Mouse (Mus musculus) hindbrain, embryonic 13.5 days (tissue): Measurements from ENCODE around the gene Krtap5-1. TPM values are rescaled to one million over a fixed set of nuclear protein-coding genes. Genes with fewer than 3 reads are reported as not detected.
"Not testable (repeated sequence)": the region's sequence is repeated elsewhere in the genome, so short reads cannot be mapped to it uniquely, and the experiment has no call there.

ENCODE experiments used
- ATAC-seq: fragments of 200-750 bp; cut with Nextera tagmentation; 2 replicates; pipeline ENCODE4 v1.8.0; 2017; ENCODE audit warnings: moderate TSS enrichment; ENCODE audit not compliant: low FRiP score
- H3K27ac ChIP-seq: fragments of 300-500 bp; sonication (generic); 2 replicates; pipeline ENCODE4 v1.5.1; 2015; ENCODE audit warnings: inconsistent platforms, mild to moderate bottlenecking, moderate library complexity
- H3K27me3 ChIP-seq: fragments of 300-500 bp; sonication (generic); 2 replicates; pipeline ENCODE4 v1.6.1; 2015; ENCODE audit warnings: mild to moderate bottlenecking, inconsistent platforms
- H3K36me3 ChIP-seq: fragments of 300-500 bp; sonication (generic); 2 replicates; pipeline ENCODE4 v1.6.1; 2015; ENCODE audit warnings: mild to moderate bottlenecking, inconsistent platforms
- H3K4me1 ChIP-seq: fragments of 300-500 bp; sonication (generic); replicated peaks from 2 replicates; pipeline ENCODE4 v1.6.1; 2015; ENCODE audit warnings: inconsistent platforms
- H3K4me2 ChIP-seq: fragments of 300-500 bp; sonication (generic); 2 replicates; pipeline ENCODE4 v1.6.1; 2015; ENCODE audit warnings: inconsistent platforms, mild to moderate bottlenecking, moderate library complexity
- H3K4me3 ChIP-seq: fragments of 300-500 bp; sonication (generic); 2 replicates; pipeline ENCODE4 v1.5.1; 2015; ENCODE audit warnings: mild to moderate bottlenecking, inconsistent platforms
- H3K9ac ChIP-seq: fragments of 300-500 bp; sonication (generic); 2 replicates; pipeline ENCODE4 v1.6.1; 2015; ENCODE audit warnings: mild to moderate bottlenecking, inconsistent platforms
- H3K9me3 ChIP-seq: fragments of 300-500 bp; sonication (generic); 2 replicates; pipeline ENCODE4 v1.6.1; 2016; ENCODE audit warnings: inconsistent platforms
- WGBS: fragments of 180-500 bp; shearing (Covaris S2); methylation state at CpG from one replicate; pipeline ENCODE4 v1.1.7; 2015; 5-methylcytosine and 5-hydroxymethylcytosine counted together
- polyA plus RNA-seq: library from polyadenylated mRNA; unstranded; fragments of >200 nt; fragmentation: Nextera tagmentation; extraction: Ambion mirVana; gene quantifications from 2 replicates; pipeline ENCODE4 v1.2.1, GENCODE M21; 2015

Krtap5-1 gene
- polyA plus RNA-seq: not detected in 2 replicates

DNA sequence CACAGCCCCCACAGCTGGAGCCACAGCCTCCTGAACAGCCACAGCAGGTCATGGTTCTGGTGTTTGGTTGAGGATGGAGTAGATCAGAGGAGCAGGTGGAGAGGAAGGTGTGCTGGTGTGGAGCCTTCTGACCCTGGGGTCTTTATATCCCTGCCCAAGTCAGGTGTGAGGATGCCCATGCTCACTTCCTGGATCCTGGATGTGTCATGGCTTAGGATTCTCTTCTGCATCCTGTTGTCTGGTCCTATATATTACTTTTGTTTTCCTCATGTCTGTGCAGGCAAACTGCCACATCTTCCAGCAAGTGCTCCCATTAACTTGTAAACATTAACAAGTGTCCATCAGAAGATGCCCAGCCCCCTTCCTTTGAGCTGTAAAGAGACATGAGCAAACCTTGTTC, at the start of gene Krtap5-1:
Gene Krtap5-1 (minus strand): TSS at position 101 of the 400 bp plus-strand sequence.
- not testable (repeated sequence) for ATAC-seq, H3K27ac ChIP-seq, H3K9ac ChIP-seq, H3K27me3 ChIP-seq, H3K4me2 ChIP-seq, H3K4me3 ChIP-seq, H3K36me3 ChIP-seq, H3K4me1 ChIP-seq, H3K9me3 ChIP-seq

DNA sequence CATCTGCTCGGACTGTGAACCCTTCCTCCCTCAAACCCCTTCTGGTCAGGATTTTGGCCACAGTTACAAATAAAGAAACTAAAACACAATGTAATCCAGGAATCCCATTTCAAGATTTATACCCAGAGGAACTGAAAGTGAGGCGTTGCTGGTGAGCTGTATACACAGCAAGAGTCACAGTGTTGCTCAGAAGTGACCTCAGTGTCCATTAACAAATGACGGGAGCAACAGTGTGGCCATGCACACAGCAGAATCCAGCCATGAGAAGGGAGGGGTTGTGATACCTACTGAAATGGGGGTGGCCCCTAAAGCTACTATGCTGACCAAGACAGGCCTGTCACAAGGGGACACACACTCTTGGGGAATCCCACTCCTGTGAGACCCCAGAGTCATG, 45.3 kb upstream of the Krtap5-1 start:
- Histone ChIP-seq H3K9me3 (no peaks in the 10 kb centered on the region), H3K4me3 (no peak overlapping the region), H3K9ac (no peak overlapping the region), H3K27ac (no peak overlapping the region), H3K36me3 (no peaks in the 10 kb centered on the region), H3K4me2 (no peak overlapping the region), H3K27me3 (no peaks in the 10 kb centered on the region), H3K4me1 (peaks cover 4% of the 10 kb centered on the region; the same call in 1 of the 2 replicates)
- ATAC-seq: no peak
- WGBS: 79% methylated on average over 3 of the region's 3 CpGs

DNA sequence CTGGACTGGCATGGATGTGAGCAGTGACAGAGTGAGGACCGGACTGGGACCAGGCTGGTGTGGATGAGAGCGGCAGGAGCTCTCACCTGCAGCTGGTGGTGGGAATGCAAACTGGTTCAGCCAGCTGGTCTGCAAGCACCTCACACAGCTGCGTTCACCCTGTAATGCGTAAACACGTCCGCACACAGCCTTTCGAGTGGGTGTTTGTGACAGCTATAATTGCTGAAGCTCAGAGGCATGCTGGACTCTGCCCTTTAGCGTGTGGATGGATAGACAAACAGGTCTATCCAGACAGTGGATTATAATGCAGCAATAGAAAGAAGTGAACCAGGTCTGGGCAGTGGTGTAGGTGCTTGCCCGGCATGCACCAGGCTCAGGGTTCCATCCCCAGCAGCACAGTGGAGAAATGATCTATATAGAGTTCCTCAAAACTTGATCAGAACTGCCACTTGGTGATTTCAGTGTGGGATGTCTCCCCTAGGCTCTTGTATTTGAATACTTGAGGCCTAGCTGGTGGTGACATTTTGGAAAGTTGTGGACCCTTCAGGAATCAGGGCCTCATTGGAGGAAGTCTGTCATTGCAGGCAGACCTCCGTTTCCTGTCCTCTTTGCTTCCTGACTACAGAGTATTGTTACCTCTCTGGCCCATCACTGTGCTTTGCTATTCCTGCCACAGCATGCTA, 44.8 kb upstream of the Krtap5-1 start:
- Histone ChIP-seq H3K27me3 (no peaks in the 10 kb centered on the region), H3K36me3 (no peaks in the 10 kb centered on the region), H3K4me3 (no peak overlapping the region), H3K9ac (no peak overlapping the region), H3K4me1 (peaks cover 4% of the 10 kb centered on the region; the same call in 1 of the 2 replicates), H3K9me3 (no peaks in the 10 kb centered on the region), H3K27ac (no peak overlapping the region), H3K4me2 (no peak overlapping the region)
- ATAC-seq: no peak
- 84% methylated on average over 10 of the region's 10 CpGs for WGBS

DNA sequence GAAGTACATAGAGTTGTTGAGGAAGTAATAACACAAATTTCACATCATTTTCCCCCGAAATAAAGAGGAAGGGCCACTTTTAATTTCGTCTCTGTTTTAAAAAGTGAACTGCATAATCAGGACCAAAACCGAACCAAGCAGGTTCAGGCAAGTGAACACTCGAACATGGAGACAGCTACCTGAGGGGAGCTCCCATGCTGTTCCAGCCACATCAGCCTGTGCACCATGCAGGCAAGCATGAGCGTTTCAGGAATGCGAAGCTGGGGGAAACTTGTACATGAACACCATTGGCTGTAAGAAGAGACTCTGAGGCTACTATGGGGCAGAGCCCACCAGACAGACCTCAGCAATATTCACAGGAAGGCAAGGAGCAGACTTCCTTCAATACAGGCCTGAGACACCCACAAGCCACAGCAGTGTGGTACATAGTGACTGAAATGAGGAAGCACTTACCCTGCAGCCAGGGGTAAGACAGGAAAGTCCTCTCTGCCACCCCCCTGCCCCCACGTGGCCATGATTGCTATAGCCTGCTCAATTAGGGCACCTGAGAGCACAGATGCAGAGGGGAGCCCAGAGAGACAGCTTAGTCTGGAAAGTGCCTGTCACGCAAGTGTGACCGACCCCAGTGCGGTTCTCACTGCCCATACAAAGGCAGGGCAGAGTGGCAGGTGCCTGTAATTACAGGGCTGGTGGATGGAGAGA, 43.5 kb upstream of the Krtap5-1 start:
- Histone ChIP-seq H3K9me3 (no peaks in the 10 kb centered on the region), H3K27me3 (no peaks in the 10 kb centered on the region), H3K9ac (no peak overlapping the region), H3K4me3 (no peak overlapping the region), H3K4me2 (no peak overlapping the region), H3K4me1 (peaks cover 4% of the 10 kb centered on the region; the same call in 1 of the 2 replicates), H3K36me3 (no peaks in the 10 kb centered on the region), H3K27ac (no peak overlapping the region)
- WGBS: 69% methylated on average over 10 of the region's 10 CpGs
- no peak for ATAC-seq

DNA sequence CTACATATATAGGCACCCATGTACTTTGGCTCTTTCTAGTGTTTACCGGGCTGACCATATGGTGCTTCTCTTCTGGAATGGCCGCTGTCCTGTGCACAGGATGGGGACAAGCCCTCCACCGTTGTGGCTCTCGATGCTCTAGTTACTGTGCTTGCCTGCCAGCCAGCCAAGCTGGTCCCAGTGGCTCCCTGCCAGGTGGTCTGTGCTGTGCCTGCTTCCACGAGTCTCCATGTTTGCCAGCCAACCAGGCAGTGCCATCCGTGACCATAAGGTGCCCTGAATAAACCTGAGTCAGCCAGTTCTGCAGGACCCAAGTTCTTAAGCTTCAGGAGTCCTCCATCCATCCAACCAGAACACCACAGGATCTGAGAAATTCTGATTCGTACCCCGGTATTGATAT, 38.2 kb upstream of the Krtap5-1 start:
- no peaks in the 10 kb centered on the region for H3K36me3 ChIP-seq
- H3K4me3 ChIP-seq: no peak overlapping the region
- no peaks in the 10 kb centered on the region for H3K27me3 ChIP-seq
- peaks cover under 1% of the 10 kb centered on the region; the same call in 1 of the 2 replicates for H3K4me1 ChIP-seq
- no peak overlapping the region for H3K4me2 ChIP-seq
- H3K9ac ChIP-seq: no peak overlapping the region
- WGBS: 81% methylated on average over 8 of the region's 8 CpGs
- H3K9me3 ChIP-seq: no peaks in the 10 kb centered on the region
- no peak overlapping the region for H3K27ac ChIP-seq
- ATAC-seq: no peak

DNA sequence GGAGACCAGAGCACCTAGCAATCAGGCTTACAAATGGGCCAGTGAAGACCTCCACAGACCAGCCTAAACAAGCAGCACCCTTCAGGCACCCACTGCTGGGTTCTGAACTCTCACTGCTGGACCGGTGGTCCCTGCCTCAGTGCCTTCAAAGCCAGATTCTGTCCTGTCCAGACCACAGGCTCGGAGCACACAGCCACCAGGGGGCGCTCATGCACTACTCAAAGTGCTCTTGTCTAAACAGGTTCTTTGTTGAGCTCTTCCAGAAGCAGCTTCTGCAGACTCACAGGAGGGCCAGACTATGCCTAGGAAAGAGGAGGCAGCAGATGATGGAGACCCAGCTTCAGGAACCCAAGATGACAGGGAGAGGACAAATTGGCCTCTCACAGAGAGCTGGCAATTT, 37.3 kb upstream of the Krtap5-1 start:
- WGBS: 2% methylated on average over 3 of the region's 3 CpGs
- H3K4me2 ChIP-seq: no peak overlapping the region
- H3K9ac ChIP-seq: no peak overlapping the region
- no peaks in the 10 kb centered on the region for H3K36me3 ChIP-seq
- no peaks in the 10 kb centered on the region for H3K9me3 ChIP-seq
- no peaks in the 10 kb centered on the region for H3K27me3 ChIP-seq
- H3K4me3 ChIP-seq: no peak overlapping the region
- peaks cover 3% of the 10 kb centered on the region; the same call in 1 of the 2 replicates for H3K4me1 ChIP-seq
- ATAC-seq: peak; percentile 73
- H3K27ac ChIP-seq: no peak overlapping the region

DNA sequence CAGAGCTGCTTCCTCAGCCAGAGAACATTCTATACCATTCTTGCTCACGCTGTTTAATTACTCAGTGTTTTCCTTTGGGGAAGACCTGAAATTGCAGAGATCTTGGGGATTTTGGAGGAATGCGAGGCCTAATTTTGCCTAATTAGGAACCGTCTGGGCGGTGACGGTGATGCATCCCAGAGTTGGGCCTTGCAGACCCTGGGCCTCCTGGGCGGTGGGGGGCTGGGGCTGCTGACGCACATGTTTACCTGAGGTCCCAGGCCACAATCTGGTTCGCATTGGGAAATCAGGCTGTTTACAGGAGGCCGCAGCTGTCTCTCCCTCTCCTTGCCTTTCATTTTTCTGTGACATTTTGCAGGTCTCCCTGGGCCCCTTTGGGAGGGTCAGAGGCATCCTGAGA, 35.8 kb upstream of the Krtap5-1 start:
- not testable (repeated sequence) for H3K4me3 ChIP-seq, H3K36me3 ChIP-seq, ATAC-seq, H3K9me3 ChIP-seq, H3K9ac ChIP-seq, H3K27me3 ChIP-seq, H3K27ac ChIP-seq, H3K4me1 ChIP-seq, H3K4me2 ChIP-seq
- 82% methylated on average over 6 of the region's 9 CpGs for WGBS

DNA sequence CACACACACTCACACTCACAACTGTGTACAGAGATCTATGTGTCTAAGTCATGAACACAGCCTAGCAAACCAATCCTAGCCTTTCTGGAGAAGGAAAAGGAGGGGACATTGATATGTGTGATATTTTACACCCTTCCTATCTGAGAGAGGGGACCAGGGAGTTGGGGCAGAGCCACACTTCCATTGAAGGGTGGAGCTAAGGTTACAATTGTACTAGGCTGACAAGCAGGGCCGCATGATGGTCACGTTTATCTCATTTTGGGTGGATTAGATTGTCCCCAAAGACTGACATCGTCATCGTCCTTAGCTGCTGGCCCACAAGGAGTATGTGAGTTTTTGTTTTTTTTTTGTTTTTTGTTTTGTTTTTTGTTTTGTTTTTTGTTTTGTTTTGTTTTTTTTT, 34.4 kb upstream of the Krtap5-1 start:
- no peaks in the 10 kb centered on the region for H3K9me3 ChIP-seq
- WGBS: 93% methylated on average over 4 of the region's 4 CpGs
- no peak for ATAC-seq

DNA sequence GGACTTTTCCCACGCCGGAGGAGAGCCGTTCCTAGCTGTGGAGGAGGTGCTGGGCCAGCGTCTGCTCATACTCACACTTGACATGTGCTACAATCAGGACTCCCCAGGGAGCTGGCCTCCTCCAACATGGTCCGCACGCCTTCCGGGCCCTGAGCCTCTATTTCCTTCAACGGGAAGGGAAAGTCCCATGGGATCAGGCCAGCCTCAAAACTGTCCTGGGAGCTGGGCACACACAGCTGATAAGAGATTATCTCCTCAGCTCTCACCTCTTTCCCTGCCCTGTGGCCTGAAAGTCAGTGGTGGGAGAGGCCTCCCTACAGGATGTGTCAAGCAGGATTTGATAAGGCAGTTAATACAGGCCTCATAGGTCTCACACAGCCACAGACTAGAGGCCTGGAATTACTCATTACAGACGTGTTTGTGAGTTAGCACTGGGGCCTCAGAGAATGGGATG, 33.4 kb upstream of the Krtap5-1 start:
- Histone ChIP-seq H3K9me3 (no peaks in the 10 kb centered on the region), H3K27me3 (no peaks in the 10 kb centered on the region), H3K27ac (no peak overlapping the region), H3K9ac (no peak overlapping the region), H3K4me1 (peaks cover 3% of the 10 kb centered on the region; the same call in 1 of the 2 replicates), H3K36me3 (no peaks in the 10 kb centered on the region), H3K4me2 (no peak overlapping the region), H3K4me3 (no peak overlapping the region)
- no peak for ATAC-seq
- 65% methylated on average over 9 of the region's 9 CpGs for WGBS

More for the DNA sequence above, 34.4 kb upstream of the Krtap5-1 start:
- H3K27ac ChIP-seq: no peak overlapping the region
- H3K4me2 ChIP-seq: no peak overlapping the region
- H3K4me1 ChIP-seq: peaks cover 3% of the 10 kb centered on the region; the same call in 1 of the 2 replicates
- no peak overlapping the region for H3K9ac ChIP-seq
- H3K36me3 ChIP-seq: no peaks in the 10 kb centered on the region
- no peak overlapping the region for H3K4me3 ChIP-seq
- no peaks in the 10 kb centered on the region for H3K27me3 ChIP-seq

DNA sequence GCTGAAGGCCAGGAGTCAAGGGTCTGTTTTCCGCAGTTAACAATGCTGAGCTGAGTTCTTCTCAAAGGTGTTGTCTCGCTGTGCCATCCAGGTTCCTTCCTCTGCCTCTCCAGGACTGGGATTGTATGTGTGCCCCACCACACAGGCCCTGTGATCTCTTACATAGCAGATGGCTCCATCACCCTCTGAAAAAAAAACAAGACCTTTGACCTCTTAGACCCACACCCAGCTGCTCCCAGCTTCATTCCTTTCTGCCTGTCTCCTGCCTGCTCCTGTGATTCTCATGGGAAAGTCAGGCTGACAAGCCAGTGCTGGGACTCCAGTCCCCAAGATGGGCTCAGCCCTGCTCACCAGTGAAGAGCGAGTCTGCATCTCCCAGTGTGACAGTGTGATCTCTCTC, 31.6 kb upstream of the Krtap5-1 start:
- Histone ChIP-seq H3K4me1 (peaks cover 3% of the 10 kb centered on the region; the same call in 1 of the 2 replicates), H3K36me3 (no peaks in the 10 kb centered on the region), H3K4me2 (no peak overlapping the region), H3K27me3 (no peaks in the 10 kb centered on the region), H3K4me3 (no peak overlapping the region), H3K9ac (no peak overlapping the region), H3K9me3 (no peaks in the 10 kb centered on the region), H3K27ac (no peak overlapping the region)
- WGBS: 69% methylated on average over 3 of the region's 3 CpGs
- ATAC-seq: no peak

DNA sequence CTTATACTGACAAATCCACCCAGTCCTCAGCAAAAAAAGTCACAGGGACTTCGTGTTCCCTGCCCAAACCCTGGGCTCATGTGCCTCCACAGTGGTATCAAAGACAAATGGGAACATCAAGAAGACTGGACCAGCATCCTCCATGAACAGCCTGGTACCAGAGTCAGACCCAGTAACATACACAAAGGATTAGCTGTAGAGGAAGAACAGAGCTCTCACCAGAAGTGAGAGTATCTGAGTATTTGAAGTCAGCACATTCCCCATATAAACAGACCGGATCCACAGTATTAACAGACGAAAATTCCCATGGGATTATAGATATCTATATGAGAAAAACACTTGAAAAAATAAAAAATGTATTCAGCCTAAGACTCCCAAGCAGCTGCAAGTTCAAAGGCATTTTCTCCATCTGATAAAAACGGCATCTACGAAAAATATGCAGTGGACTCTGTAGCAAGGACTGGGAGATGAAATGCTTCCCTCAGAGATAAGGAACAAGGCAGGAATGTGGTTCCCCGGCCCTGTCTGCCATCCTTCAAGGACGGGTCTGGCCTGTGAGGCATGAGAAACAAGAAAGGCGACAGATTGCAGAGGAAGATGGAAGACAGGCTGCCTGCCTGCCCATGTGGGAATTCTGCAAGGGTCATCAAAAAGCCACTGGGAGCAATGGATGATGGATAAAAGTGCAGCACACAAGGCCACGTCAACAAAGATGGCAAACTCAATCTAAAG, 30.0 kb upstream of the Krtap5-1 start:
- no peak overlapping the region for H3K27ac ChIP-seq
- H3K9me3 ChIP-seq: no peaks in the 10 kb centered on the region
- no peak overlapping the region for H3K4me3 ChIP-seq
- no peak for ATAC-seq
- no peaks in the 10 kb centered on the region for H3K27me3 ChIP-seq
- H3K4me1 ChIP-seq: peaks cover 3% of the 10 kb centered on the region; the same call in 1 of the 2 replicates
- H3K4me2 ChIP-seq: no peak overlapping the region
- no peak overlapping the region for H3K9ac ChIP-seq
- H3K36me3 ChIP-seq: no peaks in the 10 kb centered on the region
- 66% methylated on average over 9 of the region's 9 CpGs for WGBS

DNA sequence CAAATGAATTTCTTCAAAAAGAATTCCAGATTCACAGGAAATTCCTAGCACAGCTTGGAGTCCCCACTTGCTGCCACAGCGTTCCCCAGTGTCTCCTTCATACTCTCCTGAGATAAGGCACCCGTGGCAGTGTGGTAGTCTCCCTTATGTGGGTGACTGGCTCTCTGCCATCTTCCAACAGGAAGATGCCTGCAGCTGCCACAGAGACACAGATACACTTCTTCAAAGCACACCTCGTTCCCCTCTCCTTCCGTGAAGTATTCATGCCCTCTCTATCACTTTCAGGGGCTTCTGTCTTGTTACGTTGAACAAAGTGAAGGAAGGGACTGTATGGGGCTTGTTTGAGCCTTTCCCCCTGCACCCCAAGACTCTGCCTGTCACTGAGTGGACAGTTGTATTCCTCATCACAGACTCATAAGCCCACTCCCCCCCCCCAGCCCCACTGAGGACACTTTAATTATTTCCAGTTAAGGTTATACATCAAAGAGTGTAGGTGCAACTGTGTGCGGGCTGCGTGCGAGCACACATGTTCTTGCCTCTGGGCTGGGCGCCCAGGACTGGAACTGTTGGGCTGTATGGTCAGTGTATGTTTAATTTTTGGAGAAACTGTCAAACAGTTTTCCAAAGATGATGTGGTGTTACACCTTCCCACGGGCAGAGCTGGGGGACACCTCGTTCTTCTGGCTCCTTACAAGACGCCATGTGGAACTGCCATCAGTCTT, 26.6 kb upstream of the Krtap5-1 start:
- no peak overlapping the region for H3K4me3 ChIP-seq
- no peak overlapping the region for H3K27ac ChIP-seq
- H3K36me3 ChIP-seq: no peaks in the 10 kb centered on the region
- 0 out of 2 replicates have a peak, but pooled peaks cover 3% of the 10 kb centered on the region for H3K27me3 ChIP-seq
- ATAC-seq: no peak
- no peaks in the 10 kb centered on the region for H3K9me3 ChIP-seq
- H3K4me2 ChIP-seq: no peak overlapping the region
- H3K9ac ChIP-seq: no peak overlapping the region
- peaks cover 26% of the 10 kb centered on the region for H3K4me1 ChIP-seq
- 88% methylated on average over 12 of the region's 12 CpGs for WGBS
